Mouse (Mus musculus) hindbrain, postnatal 0 days (tissue): Measurements from ENCODE around the gene Cd44. TPM values are rescaled to one million over a fixed set of nuclear protein-coding genes. Genes with fewer than 3 reads are reported as not detected.

Source experiments
- ATAC-seq: fragments of 200-750 bp; cut with Nextera tagmentation; 2 replicates; pipeline ENCODE4 v1.8.0; 2017; ENCODE audit warnings: mild to moderate bottlenecking, moderate TSS enrichment, moderate library complexity
- DNase-seq: peaks from one replicate; pipeline ENCODE4 v3.0.0-alpha.2; 2015; ENCODE audit warnings: low spot score
- H3K27ac ChIP-seq: fragments of 300-500 bp; sonication (generic); 2 replicates; pipeline ENCODE4 v1.5.1; 2014; ENCODE audit warnings: mild to moderate bottlenecking
- H3K27me3 ChIP-seq: fragments of 300-500 bp; sonication (generic); 2 replicates; pipeline ENCODE4 v1.6.1; 2014; ENCODE audit warnings: low read length, mixed read lengths; ENCODE audit not compliant: insufficient read depth
- H3K36me3 ChIP-seq: fragments of 300-500 bp; sonication (generic); 2 replicates; pipeline ENCODE4 v1.6.1; 2014; ENCODE audit warnings: low read length, mixed read lengths; ENCODE audit not compliant: insufficient read depth
- H3K4me1 ChIP-seq: fragments of 300-500 bp; sonication (generic); 2 replicates; pipeline ENCODE4 v1.6.1; 2014; ENCODE audit warnings: antibody characterized with exemption, low read length, mixed read lengths; ENCODE audit not compliant: insufficient read depth
- H3K4me2 ChIP-seq: fragments of 300-500 bp; sonication (generic); 2 replicates; pipeline ENCODE4 v1.6.1; 2014; ENCODE audit warnings: low read depth, mild to moderate bottlenecking, low read length, moderate library complexity, mixed read lengths
- H3K4me3 ChIP-seq: fragments of 300-500 bp; sonication (generic); 2 replicates; pipeline ENCODE4 v1.5.1; 2014; ENCODE audit warnings: low read length
- H3K9ac ChIP-seq: fragments of 300-500 bp; sonication (generic); replicated peaks from 2 replicates; pipeline ENCODE4 v1.6.1; 2014; ENCODE audit warnings: mild to moderate bottlenecking, low read length, moderate library complexity, mixed read lengths
- H3K9me3 ChIP-seq: fragments of 300-500 bp; sonication (generic); 2 replicates; pipeline ENCODE4 v1.6.1; 2016; ENCODE audit warnings: low read length, mixed read lengths
- CTCF ChIP-seq: IDR thresholded peaks from 2 replicates; pipeline ENCODE4 v1.5.1; 2016; ENCODE audit warnings: antibody characterized with exemption, control low read depth, low read depth
- WGBS: fragments of 180-500 bp; shearing (Covaris S2); extraction: QIAGEN DNeasy Blood & Tissue Kit; methylation state at CpG from one replicate; pipeline ENCODE4 v1.1.7; 2014; 5-methylcytosine and 5-hydroxymethylcytosine counted together
- polyA plus RNA-seq: library from polyadenylated mRNA; unstranded; fragments of >200 nt; fragmentation: Nextera tagmentation; extraction: Ambion mirVana; gene quantifications from 2 replicates; pipeline ENCODE4 v1.2.1, GENCODE M21; 2015
- total RNA-seq: library from RNA; depleted of rRNA; stranded (reverse); fragments of >200 nt; gene quantifications from 2 replicates; pipeline ENCODE4 v1.2.3, GENCODE M21; 2014

Gene Cd44
- total and polyA plus RNA-seq, 2 experiments from 2014 or later: 5.2 to 7.0 TPM

DNA sequence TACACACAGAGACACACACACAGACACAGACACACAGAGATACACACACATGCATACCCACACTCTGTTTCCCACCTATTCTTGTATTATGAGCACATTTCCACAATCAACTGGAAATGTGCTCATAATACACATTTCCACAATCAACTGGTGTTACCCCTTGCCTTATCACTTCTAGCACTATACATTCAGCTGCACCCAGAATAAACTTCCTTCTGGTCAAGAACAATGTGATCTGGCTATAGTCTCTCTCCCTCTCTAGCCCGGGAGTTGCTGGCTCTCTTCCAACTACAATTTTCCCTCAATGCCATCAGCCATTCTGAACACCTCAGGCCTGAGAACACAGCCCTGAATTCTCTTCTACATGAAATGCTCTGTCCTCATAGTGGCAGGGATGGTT is 34.9 kb downstream of the Cd44 start:
- ATAC-seq: no peak
- no peak for DNase-seq
- WGBS: 31% methylated on average over 1 of the region's 1 CpGs
- Histone ChIP-seq H3K4me2 (no peak overlapping the region), H3K27me3 (no peaks in the 10 kb centered on the region), H3K4me3 (no peak overlapping the region), H3K4me1 (no peaks in the 10 kb centered on the region), H3K27ac (no peak overlapping the region), H3K9me3 (no peaks in the 10 kb centered on the region), H3K36me3 (no peaks in the 10 kb centered on the region), H3K9ac (no peak overlapping the region)
- TF ChIP-seq CTCF: no peak

DNA sequence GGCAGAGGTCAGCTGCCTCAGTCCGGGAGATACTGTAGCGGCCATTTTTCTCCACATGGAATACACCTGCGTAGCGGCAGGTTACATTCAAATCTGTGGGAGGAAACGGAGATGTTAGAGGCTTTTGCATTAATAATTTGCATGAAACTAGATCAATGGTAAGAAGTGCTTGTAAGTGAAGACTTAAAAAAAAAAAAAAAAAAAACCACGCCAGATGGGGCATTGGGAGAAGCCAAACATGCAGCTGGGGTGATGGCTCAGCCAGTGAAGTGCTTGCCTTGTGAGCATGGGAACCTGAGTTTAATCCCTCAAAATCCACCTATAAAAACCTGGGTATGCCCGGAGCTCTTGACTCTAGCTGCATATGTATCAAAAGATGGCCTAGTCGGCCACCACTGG is 36.1 kb downstream of the Cd44 start:
- no peak for DNase-seq

DNA sequence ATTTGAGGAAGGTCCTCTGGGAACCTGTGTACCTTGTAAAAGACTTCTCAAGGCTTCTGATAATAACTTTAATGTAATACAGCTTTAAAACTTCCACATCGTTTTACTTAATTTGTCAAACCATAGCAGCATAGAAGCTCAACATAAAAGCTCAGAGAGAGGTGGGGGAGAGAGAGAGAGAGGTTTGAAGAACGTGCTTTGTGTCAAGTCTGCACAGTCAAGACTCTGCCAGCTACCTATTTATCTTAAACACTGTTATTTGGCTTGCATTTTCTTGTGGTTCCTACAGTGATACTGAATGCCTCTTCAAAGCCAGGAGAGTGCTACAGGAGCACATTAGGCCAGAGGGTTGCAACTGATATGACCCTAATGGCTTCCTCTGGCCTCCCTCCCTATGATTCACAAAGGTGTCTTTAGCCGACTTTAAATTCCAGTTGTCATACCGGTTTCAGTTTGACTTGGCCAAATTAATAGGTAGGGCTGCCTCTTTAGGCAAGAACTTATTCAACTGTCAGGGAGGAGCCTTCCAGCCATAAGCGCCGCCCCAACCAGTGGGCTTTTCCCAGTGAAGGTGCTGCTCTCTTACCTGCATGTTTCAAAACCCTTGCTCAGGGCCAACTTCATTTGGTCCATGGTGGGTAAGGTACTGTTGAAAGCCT is 36.6 kb downstream of the Cd44 start:
- H3K4me1 ChIP-seq: no peaks in the 10 kb centered on the region
- no peak for DNase-seq
- H3K4me2 ChIP-seq: no peak overlapping the region
- H3K27me3 ChIP-seq: no peaks in the 10 kb centered on the region
- no peak for ATAC-seq
- TF ChIP-seq CTCF: no peak
- no peak overlapping the region for H3K4me3 ChIP-seq
- H3K9ac ChIP-seq: no peak overlapping the region
- H3K9me3 ChIP-seq: no peaks in the 10 kb centered on the region
- no peaks in the 10 kb centered on the region for H3K36me3 ChIP-seq
- no peak overlapping the region for H3K27ac ChIP-seq
- 81% methylated on average over 6 of the region's 6 CpGs for WGBS

More for the DNA sequence above, 36.1 kb downstream of the Cd44 start:
- H3K4me1 ChIP-seq: no peaks in the 10 kb centered on the region
- no peak overlapping the region for H3K4me3 ChIP-seq
- no peak overlapping the region for H3K4me2 ChIP-seq
- no peak for ATAC-seq
- no peaks in the 10 kb centered on the region for H3K36me3 ChIP-seq
- H3K9ac ChIP-seq: no peak overlapping the region
- H3K27ac ChIP-seq: no peak overlapping the region
- no peaks in the 10 kb centered on the region for H3K9me3 ChIP-seq
- no peak for TF ChIP-seq CTCF
- H3K27me3 ChIP-seq: no peaks in the 10 kb centered on the region
- WGBS: 94% methylated on average over 8 of the region's 8 CpGs

DNA sequence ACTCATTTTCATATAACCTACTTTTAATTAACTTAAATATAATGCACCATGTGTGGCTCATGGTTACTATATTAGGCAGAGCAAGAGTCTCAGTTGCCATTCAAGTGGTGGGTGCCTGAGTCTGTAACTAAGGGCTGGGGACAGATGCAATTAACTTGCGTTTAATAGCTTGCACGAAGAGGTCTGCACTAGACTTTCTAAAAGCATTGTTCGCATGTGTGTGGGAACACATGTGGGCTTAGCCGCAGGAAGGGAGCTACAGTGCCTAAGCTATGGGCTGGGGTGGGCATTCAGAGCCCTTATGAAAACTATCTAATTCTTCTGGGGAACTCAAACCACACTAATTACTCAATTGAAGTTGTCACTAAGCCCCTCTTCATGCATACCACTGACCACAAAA is 37.4 kb downstream of the Cd44 start:
- no peak for ATAC-seq
- Histone ChIP-seq H3K4me1 (no peaks in the 10 kb centered on the region), H3K9me3 (no peaks in the 10 kb centered on the region), H3K9ac (no peak overlapping the region), H3K27ac (no peak overlapping the region), H3K27me3 (no peaks in the 10 kb centered on the region), H3K36me3 (no peaks in the 10 kb centered on the region), H3K4me3 (no peak overlapping the region), H3K4me2 (no peak overlapping the region)
- DNase-seq: no peak
- TF ChIP-seq CTCF: no peak
- 63% methylated on average over 4 of the region's 4 CpGs for WGBS

DNA sequence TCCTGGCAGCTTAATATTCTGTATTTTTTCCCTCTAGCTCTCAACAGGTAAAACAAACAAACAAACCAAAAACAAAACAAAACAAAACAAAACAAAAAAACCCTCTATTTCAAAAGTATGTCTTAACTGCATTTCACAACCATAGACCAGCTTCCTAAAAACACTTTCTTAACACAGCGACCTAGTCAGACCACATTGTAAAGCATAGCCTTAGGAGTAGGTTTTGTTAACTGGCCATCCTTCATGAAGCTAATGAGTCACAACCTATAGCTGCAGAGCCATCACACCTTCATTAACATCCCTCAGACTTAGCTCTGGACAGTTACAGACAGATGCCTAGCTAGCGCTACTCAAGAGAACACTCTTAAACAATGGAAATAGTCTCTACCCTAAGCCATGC is 37.9 kb downstream of the Cd44 start:
- no peak overlapping the region for H3K27ac ChIP-seq
- H3K9me3 ChIP-seq: no peaks in the 10 kb centered on the region
- 89% methylated on average over 2 of the region's 2 CpGs for WGBS
- H3K4me3 ChIP-seq: no peak overlapping the region
- H3K27me3 ChIP-seq: no peaks in the 10 kb centered on the region
- H3K4me1 ChIP-seq: no peaks in the 10 kb centered on the region
- H3K36me3 ChIP-seq: no peaks in the 10 kb centered on the region
- no peak for TF ChIP-seq CTCF
- H3K9ac ChIP-seq: no peak overlapping the region
- DNase-seq (no peak), ATAC-seq (no peak)
- H3K4me2 ChIP-seq: no peak overlapping the region

DNA sequence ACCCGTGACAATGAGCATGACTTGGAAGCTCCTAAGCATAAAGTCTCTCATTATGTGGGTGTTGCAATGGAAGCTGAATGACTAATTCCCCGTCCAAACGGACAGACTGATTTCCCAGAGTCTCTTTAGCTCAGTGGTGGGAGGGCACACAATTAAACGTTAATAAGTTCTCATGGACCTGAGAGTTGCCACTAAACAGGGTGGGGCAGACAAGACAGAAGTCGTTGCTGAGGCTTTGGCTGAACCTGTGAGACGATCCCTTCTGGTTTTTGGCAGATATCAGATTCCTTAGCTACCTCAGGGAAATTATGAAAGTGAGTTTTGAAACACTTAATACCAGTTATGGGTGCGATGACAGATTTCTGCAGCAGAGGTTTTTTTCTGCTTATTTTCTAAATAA is 38.8 kb downstream of the Cd44 start:
- Histone ChIP-seq H3K9me3 (no peaks in the 10 kb centered on the region), H3K9ac (no peak overlapping the region), H3K4me1 (no peaks in the 10 kb centered on the region), H3K27me3 (no peaks in the 10 kb centered on the region), H3K36me3 (no peaks in the 10 kb centered on the region), H3K4me2 (no peak overlapping the region), H3K4me3 (no peak overlapping the region), H3K27ac (no peak overlapping the region)
- no peak for TF ChIP-seq CTCF
- ATAC-seq (no peak), DNase-seq (no peak)
- WGBS: 77% methylated on average over 7 of the region's 7 CpGs

DNA sequence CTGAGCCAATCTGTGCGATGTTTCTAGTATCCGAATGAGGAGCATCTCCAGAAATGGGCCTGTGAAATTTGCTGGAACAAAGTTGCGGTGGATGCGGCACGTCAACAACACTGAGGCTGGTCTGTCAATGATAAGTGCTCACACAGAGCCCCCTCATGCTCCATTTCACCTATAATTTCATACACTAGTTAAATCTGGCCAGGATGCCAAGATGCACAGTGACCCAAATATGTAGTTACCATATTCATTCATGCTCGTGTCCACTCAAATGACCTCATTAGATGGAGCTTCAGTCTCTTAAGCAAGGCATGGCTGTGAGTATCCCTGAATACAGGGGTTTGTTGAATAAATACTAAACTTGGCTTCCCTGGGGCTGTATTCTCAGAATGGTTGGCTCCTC is 43.2 kb downstream of the Cd44 start:
- Histone ChIP-seq H3K36me3 (no peaks in the 10 kb centered on the region), H3K4me1 (no peaks in the 10 kb centered on the region), H3K9me3 (no peaks in the 10 kb centered on the region), H3K4me3 (no peak overlapping the region), H3K9ac (no peak overlapping the region), H3K4me2 (no peak overlapping the region), H3K27ac (no peak overlapping the region), H3K27me3 (no peaks in the 10 kb centered on the region)
- WGBS: 83% methylated on average over 6 of the region's 6 CpGs
- DNase-seq (no peak), ATAC-seq (no peak)
- TF ChIP-seq CTCF: no peak
